Mouse (Mus musculus) testis, adult 2 months (tissue): ENCODE measurements at regions not wholly inside any gene's neighbourhood (a gene's known extent, or its start where the extent isn't known, plus 50 kb on each side); places are given as distances from the start of the nearest gene placed in this dataset.

Experiments
- CTCF ChIP-seq: fragments of 200-500 bp; IDR thresholded peaks from 2 replicates; pipeline ENCODE4 v1.5.1; 2012; ENCODE audit warnings: low read depth, mild to moderate bottlenecking, inconsistent platforms, low read length, moderate library complexity; ENCODE audit not compliant: control insufficient read depth, insufficient read depth, insufficient replicate concordance
- POLR2A ChIP-seq: fragments of 200-500 bp; IDR thresholded peaks from 2 replicates; pipeline ENCODE4 v1.6.1; 2012; ENCODE audit warnings: low read depth, mild to moderate bottlenecking, inconsistent platforms, low read length, moderate library complexity; ENCODE audit not compliant: control insufficient read depth

DNA sequence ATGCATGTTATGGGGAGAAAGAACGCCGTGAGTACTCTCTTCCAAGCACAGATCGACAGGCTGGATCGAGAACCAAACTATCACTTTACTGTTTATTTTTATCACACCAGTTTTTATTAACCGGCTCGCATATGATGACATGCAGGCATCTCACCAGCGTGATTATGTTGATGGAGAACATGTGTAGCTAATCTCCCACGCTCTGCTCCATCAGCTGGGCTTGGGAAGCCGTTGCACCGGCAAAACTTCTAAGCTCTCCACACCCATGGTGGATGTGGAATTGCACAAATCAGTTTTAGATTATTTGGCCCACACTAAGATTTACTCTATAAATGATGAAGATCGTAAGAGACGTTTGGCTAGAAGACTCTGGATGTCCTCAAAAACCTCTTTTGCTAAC is 125.9 kb downstream of the Icos start:
- no peak for TF ChIP-seq CTCF
- no peak for TF ChIP-seq POLR2A
